Mouse (Mus musculus) midbrain, embryonic 11.5 days (tissue): ENCODE data around the gene Gstcd. TPM values are rescaled to one million over a fixed set of nuclear protein-coding genes. Genes with fewer than 3 reads are reported as not detected.
A peak's percentile ranks its signal among the peaks of the same experiment; 100 is the strongest.

Experiments
- ATAC-seq: fragments of 200-750 bp; cut with Nextera tagmentation; 2 replicates; pipeline ENCODE4 v1.8.0; 2017; ENCODE audit warnings: moderate TSS enrichment, moderate library complexity; ENCODE audit not compliant: low FRiP score
- DNase-seq: peaks from one replicate; pipeline ENCODE4 v3.0.0; 2015; ENCODE audit warnings: low spot score; ENCODE audit errors: missing footprints
- H3K27ac ChIP-seq: fragments of 300-500 bp; sonication (generic); 2 replicates; pipeline ENCODE4 v1.5.1; 2014; ENCODE audit warnings: low read depth, low read length
- H3K27me3 ChIP-seq: fragments of 300-500 bp; sonication (generic); 2 replicates; pipeline ENCODE4 v1.6.1; 2014; ENCODE audit warnings: mild to moderate bottlenecking, low read length, moderate library complexity, mixed read lengths; ENCODE audit not compliant: control insufficient read depth, insufficient read depth
- H3K36me3 ChIP-seq: fragments of 300-500 bp; sonication (generic); 2 replicates; pipeline ENCODE4 v1.6.1; 2014; ENCODE audit warnings: mild to moderate bottlenecking, low read length, moderate library complexity, mixed read lengths; ENCODE audit not compliant: control insufficient read depth, insufficient read depth
- H3K4me1 ChIP-seq: fragments of 300-500 bp; sonication (generic); 2 replicates; pipeline ENCODE4 v1.6.1; 2014; ENCODE audit warnings: low read length; ENCODE audit not compliant: control insufficient read depth, insufficient read depth
- H3K4me2 ChIP-seq: fragments of 300-500 bp; sonication (generic); 2 replicates; pipeline ENCODE4 v1.6.1; 2014; ENCODE audit warnings: mild to moderate bottlenecking, moderate library complexity
- H3K4me3 ChIP-seq: fragments of 300-500 bp; sonication (generic); 2 replicates; pipeline ENCODE4 v1.5.1; 2014; ENCODE audit warnings: low read depth, low read length
- H3K9ac ChIP-seq: fragments of 300-500 bp; sonication (generic); 2 replicates; pipeline ENCODE4 v1.6.1; 2014; ENCODE audit warnings: low read length
- H3K9me3 ChIP-seq: fragments of 300-500 bp; sonication (generic); 2 replicates; pipeline ENCODE4 v1.6.1; 2016; ENCODE audit warnings: low read length; ENCODE audit not compliant: control insufficient read depth
- WGBS: fragments of 180-500 bp; shearing (Covaris S2); extraction: QIAGEN DNeasy Blood & Tissue Kit; methylation state at CpG from one replicate; pipeline ENCODE4 v1.1.7; 2014; 5-methylcytosine and 5-hydroxymethylcytosine counted together
- polyA plus RNA-seq: library from polyadenylated mRNA; unstranded; fragments of >200 nt; fragmentation: Nextera tagmentation; extraction: Ambion mirVana; gene quantifications from 2 replicates; pipeline ENCODE4 v1.2.1, GENCODE M21; 2014

The Gstcd gene
- polyA plus RNA-seq, 1 experiment from 2014 or later, result 11.7 TPM

GRCm38 (mm10) chr3:133082736-133083135 is 9.1 kb downstream of the Gstcd start:
- Histone ChIP-seq H3K4me2 (no peak overlapping the region), H3K9me3 (no peaks in the 10 kb centered on the region), H3K27me3 (no peaks in the 10 kb centered on the region), H3K4me1 (no peaks in the 10 kb centered on the region), H3K36me3 (peaks cover 6% of the 10 kb centered on the region; the same call in 1 of the 2 replicates), H3K9ac (no peak overlapping the region), H3K27ac (no peak overlapping the region), H3K4me3 (no peak overlapping the region)
- DNase-seq (peak; percentile 33), ATAC-seq (no peak)
- 87% methylated on average over 5 of the region's 5 CpGs for WGBS

DNA sequence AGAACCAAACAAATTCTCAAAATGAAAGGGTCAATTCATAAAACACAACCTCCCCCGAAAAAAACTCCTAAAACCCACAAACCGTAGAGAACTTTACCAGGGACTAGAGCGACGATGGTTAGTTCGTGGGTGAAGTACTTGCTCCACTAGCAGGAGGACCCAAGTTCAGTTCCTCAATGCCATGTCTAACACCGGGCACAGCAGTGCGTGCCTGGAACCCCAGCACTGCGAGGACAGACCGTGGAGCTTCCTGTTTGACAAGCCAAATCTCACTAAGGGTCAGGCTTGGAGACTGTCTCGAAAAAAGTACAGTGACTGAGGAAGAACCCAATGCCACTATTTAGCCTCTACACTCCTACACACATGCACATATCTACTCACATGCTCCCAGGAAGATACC is 16.3 kb downstream of the Gstcd start:
- no peaks in the 10 kb centered on the region for H3K4me1 ChIP-seq
- 91% methylated on average over 10 of the region's 10 CpGs for WGBS
- DNase-seq (peak; percentile 62), ATAC-seq (no peak; the same call in 1 of the 2 replicates)
- no peak overlapping the region for H3K4me2 ChIP-seq
- no peaks in the 10 kb centered on the region for H3K27me3 ChIP-seq
- no peak overlapping the region for H3K4me3 ChIP-seq
- H3K9me3 ChIP-seq, result no peaks in the 10 kb centered on the region
- H3K9ac ChIP-seq, result no peak overlapping the region
- H3K36me3 ChIP-seq, result peaks cover under 1% of the 10 kb centered on the region; the same call in 1 of the 2 replicates
- no peak overlapping the region for H3K27ac ChIP-seq

DNA sequence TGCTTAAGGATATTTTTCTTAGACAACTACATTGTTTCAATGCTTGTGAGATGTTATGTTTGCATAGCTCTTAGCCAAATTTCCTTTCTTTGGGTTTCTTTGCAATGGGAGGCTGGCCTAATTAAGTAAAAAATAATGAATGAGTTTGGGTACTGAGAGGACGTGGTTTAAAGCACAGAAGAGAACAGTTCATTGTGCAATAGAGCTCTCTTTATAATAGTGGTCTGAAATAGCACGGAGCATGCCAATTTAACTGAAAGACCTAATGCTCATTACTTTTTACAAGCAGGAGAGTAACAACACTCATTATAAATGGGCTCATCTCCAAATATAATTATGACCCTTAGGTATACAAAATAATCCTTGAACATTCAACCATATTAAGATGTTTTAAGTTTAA is 39.8 kb downstream of the Gstcd start:
- Histone ChIP-seq H3K9ac (no peak overlapping the region), H3K9me3 (no peaks in the 10 kb centered on the region), H3K4me1 (no peaks in the 10 kb centered on the region), H3K4me2 (no peak overlapping the region), H3K27me3 (no peaks in the 10 kb centered on the region), H3K27ac (no peak overlapping the region), H3K4me3 (no peak overlapping the region), H3K36me3 (no peaks in the 10 kb centered on the region)
- ATAC-seq (no peak), DNase-seq (peak; percentile 4)
- WGBS, result 83% methylated on average over 2 of the region's 2 CpGs

DNA sequence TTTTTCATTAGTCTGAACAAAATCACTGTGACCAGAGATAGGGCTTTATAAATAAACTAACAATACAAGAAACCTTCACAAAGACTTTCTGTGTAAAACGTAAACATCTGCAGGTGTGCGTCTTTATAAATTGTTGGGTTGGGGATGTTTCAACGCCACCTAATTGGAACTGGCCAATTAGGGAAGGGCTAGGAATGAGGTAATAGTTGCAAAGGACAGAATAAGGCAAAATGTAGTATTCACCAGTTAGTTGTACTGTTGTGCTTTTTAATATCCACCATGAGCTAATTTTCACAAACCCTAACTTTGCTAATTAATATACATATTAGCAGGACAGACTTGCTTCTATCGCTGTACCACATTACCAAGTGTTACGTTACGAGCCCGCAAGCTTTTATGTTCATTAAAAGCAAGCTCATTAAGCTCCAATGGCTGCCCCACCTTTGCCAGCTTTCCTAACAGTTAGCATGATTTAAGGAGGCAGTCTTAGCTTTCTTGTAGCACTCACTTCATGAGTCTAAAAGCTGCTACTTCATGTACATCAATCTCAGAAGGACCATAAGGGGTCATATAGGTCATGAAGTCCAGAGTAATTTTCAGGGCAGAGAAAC is 58.6 kb downstream of the Gstcd start:
- no peak overlapping the region for H3K4me2 ChIP-seq
- 91% methylated on average over 7 of the region's 7 CpGs for WGBS
- DNase-seq (peak; percentile 77), ATAC-seq (no peak)
- no peaks in the 10 kb centered on the region for H3K9me3 ChIP-seq
- no peak overlapping the region for H3K9ac ChIP-seq
- no peaks in the 10 kb centered on the region for H3K4me1 ChIP-seq
- no peak overlapping the region for H3K27ac ChIP-seq
- H3K36me3 ChIP-seq, result no peaks in the 10 kb centered on the region
- no peak overlapping the region for H3K4me3 ChIP-seq
- no peaks in the 10 kb centered on the region for H3K27me3 ChIP-seq

GRCm38 (mm10) chr3:133026977-133027376 is 64.9 kb downstream of the Gstcd start:
- Histone ChIP-seq H3K27me3 (no peaks in the 10 kb centered on the region), H3K4me1 (peaks cover 6% of the 10 kb centered on the region; the same call in 1 of the 2 replicates), H3K27ac (no peak overlapping the region), H3K9ac (no peak overlapping the region), H3K4me3 (no peak overlapping the region), H3K4me2 (no peak overlapping the region), H3K9me3 (no peaks in the 10 kb centered on the region), H3K36me3 (no peaks in the 10 kb centered on the region)
- DNase-seq (no peak), ATAC-seq (peak; percentile 63)
- WGBS, result 36% methylated on average over 2 of the region's 2 CpGs

DNA sequence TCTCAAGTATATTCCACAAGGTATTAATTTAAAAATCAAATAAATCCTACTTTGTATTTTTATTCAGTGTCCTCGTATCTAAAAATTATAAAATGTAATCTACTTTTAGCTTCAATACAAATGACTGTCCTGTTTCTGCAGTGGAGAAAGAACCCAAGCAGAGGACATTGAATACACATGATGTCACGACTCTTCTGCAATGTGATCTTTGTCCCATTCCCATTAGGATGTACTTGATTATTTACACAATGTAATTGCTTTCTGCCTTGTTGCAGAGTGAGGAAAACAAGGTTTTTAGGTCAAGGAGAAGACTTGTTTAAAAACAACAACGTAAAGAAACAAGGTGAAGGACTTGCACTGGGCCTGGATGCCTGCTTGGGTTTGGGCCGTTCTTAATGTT is 84.6 kb downstream of the Gstcd start:
- 83% methylated on average over 4 of the region's 4 CpGs for WGBS
- H3K9ac ChIP-seq, result no peak overlapping the region
- ATAC-seq (no peak), DNase-seq (no peak)
- no peaks in the 10 kb centered on the region for H3K36me3 ChIP-seq
- H3K27me3 ChIP-seq, result no peaks in the 10 kb centered on the region
- no peak overlapping the region for H3K4me3 ChIP-seq
- no peak overlapping the region for H3K27ac ChIP-seq
- H3K9me3 ChIP-seq, result no peaks in the 10 kb centered on the region
- H3K4me1 ChIP-seq, result no peaks in the 10 kb centered on the region
- no peak overlapping the region for H3K4me2 ChIP-seq

- no peak overlapping the region for H3K4me2 ChIP-seq
- peak; percentile 46; the same call in 1 of the 2 replicates for ATAC-seq
- H3K27ac ChIP-seq, result no peak overlapping the region
- H3K36me3 ChIP-seq, result no peaks in the 10 kb centered on the region
- no peaks in the 10 kb centered on the region for H3K4me1 ChIP-seq
- no peak for DNase-seq
- no peaks in the 10 kb centered on the region for H3K27me3 ChIP-seq
- H3K4me3 ChIP-seq, result no peak overlapping the region
- 87% methylated on average over 9 of the region's 9 CpGs for WGBS
- no peaks in the 10 kb centered on the region for H3K9me3 ChIP-seq
- H3K9ac ChIP-seq, result no peak overlapping the region
Observed at GRCm38 (mm10) chr3:132996299-132996698, 95.5 kb downstream of the Gstcd start.

DNA sequence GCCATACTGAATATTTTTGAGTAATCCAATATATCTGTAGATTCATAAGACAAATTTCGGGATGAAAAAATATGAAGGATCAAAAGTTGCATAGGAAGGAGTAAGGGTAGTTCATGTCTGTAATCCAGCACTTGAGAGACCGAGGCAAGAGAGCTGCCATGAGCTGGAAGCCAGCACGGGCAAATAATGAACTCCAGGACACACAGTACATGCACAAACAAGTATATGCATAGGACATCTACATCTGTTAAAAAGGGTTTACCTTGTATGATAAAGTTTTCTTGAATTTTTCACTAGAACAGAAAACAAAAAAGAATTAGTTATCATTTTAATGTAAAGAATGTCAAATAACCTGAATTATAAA is 95.9 kb downstream of the Gstcd start:
- no peaks in the 10 kb centered on the region for H3K36me3 ChIP-seq
- DNase-seq, result no peak
- 92% methylated on average over 3 of the region's 3 CpGs for WGBS

DNA sequence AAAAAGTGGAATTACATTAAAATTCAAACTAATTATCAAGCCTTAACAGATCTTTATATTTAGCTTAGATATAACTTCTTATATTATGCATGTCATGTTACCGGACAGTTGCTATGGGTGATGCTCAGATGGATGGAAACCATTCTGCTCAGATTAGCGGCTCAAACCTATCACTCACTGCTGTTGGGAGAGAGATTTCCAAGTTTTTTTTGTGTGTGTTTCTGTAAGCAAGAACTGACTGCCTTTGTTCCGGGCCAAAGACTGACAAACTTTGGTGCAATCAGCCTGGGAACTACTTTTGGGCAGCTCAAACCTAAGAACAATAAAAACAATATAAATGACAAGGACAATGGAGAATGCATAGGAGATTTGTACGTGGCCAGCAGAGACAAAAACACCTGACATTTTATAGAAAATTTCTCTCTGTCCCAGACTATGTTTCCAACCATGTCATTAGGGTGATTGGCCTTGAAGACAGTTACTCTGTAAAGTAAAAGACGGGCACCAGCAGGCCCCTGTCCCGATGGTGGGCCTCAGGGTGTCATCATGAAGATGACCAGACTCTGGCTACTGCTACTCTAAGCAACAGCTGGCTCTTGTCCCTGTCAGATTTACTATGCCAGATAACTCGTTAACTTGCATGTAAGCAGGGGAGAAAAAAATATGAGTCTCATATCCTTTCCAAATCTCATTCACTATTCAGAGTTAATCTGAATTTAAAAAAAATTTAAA is 96.5 kb downstream of the Gstcd start:
- no peaks in the 10 kb centered on the region for H3K27me3 ChIP-seq
- H3K4me3 ChIP-seq, result no peak overlapping the region
- H3K27ac ChIP-seq, result no peak overlapping the region
- no peak for ATAC-seq
- WGBS, result 87% methylated on average over 7 of the region's 7 CpGs
- no peak overlapping the region for H3K9ac ChIP-seq
- H3K36me3 ChIP-seq, result no peaks in the 10 kb centered on the region
- DNase-seq, result no peak
- no peaks in the 10 kb centered on the region for H3K4me1 ChIP-seq
- no peak overlapping the region for H3K4me2 ChIP-seq
- H3K9me3 ChIP-seq, result no peaks in the 10 kb centered on the region

More for the DNA sequence above, 95.9 kb downstream of the Gstcd start:
- H3K4me1 ChIP-seq, result no peaks in the 10 kb centered on the region
- no peaks in the 10 kb centered on the region for H3K27me3 ChIP-seq
- H3K27ac ChIP-seq, result no peak overlapping the region
- no peaks in the 10 kb centered on the region for H3K9me3 ChIP-seq
- H3K4me3 ChIP-seq, result no peak overlapping the region
- no peak for ATAC-seq
- no peak overlapping the region for H3K4me2 ChIP-seq
- no peak overlapping the region for H3K9ac ChIP-seq
